Mouse (Mus musculus): Measurements from ENCODE around the gene Gpr45.

The Gpr45 gene

DNA sequence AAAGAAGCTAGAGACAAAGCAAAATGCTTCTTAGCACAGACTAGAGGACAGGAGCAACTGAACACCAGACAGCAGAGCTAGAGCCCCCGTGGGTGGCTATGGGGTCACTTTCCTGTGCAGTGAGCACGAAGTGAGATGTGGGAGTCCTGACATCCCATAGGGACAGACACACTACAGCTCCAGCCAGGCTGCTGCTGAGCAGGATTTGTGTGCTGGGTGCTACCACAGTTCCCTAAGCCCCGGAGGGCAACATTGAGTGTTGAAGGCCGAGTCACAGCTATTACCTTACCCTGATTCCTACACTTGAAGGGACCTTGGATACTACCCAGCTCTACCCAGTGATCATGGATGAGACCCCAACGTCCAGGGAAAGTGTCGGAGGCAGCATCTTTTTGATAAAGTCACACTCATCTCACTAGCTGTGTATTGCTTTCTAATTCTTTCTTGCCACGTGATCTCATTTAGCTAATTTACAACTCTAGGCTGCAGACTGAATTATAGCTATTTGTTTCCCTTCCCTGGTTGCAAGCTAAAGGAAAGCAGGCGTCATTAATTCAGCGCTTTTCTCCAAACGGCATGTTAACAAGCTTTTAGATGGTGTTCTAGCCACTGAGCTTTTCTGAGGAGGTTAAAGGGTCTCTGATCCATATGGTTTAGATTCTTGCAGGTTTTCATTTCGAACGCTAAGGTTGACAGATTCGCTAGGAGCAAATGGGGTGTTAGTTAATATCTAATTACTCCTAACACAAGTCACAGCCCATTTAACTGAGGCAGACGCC lies 92.7 kb downstream of the Gpr45 start:
- DNase-seq (ENCODE audit: inconsistent age in 2 of 2, low spot score in 1 of 2) = no peak

DNA sequence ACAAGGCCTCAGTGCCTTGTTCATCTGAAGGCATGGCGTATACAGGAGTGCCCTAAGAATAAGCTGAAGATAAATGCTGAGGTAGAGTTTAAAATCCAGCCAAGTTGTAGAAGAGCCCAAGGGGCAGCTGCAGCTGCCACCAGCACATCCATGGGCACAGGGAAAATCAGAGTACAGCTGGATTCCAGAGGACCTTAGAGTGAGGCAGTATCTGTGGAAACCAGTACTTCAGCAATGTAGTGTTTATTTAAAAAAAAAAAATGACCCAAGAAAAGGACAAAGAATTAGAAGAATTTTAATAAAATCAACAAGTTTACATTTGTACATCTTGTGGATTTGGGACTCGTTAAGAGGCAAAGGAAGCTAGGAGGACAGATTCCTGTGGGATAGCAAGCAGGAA lies 94.3 kb downstream of the Gpr45 start:
- no peak for DNase-seq (ENCODE audit: inconsistent age in 2 of 2, low spot score in 1 of 2)

DNA sequence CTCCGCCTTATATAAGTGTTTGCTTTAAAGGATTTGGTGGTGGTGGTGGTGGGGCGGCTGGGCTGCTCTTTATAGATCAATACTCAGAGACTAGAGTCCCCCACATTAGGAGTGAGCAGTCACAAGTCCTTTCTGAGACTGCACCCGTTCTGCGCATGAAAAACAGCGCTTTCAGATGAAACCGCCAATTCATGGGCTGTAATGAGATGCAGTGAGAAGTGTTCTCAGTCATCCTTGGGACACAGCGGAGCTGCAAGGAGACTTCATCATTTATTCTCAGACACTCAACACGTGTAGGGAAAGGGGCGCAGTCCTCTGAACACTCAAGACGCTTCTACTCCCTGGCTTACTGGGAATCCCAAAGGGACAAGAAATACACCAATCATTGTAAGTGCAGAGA lies 95.1 kb downstream of the Gpr45 start:
- no peak for DNase-seq (ENCODE audit: inconsistent age in 2 of 2, low spot score in 1 of 2)

DNA sequence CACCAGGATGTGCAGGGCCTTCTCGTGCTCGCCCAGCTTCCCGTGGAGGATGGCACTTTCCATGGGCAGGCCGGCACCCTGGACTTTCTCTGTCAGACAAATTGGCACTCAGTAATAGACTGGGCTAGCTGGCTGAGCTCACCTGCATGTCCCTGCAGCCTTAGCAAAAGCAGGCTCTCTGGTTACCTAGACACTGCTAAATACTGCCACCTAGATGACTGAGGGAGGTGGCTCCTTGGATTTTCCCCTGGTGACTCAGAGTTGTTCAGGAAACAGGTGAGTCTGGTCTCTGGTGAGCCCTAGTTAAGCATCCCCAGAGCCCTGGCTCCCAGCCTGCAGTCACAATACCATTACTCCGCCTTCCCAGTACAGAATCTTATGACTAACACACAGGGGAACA lies 99.2 kb downstream of the Gpr45 start:
- no peak for DNase-seq (ENCODE audit: inconsistent age in 2 of 2, low spot score in 1 of 2)

DNA sequence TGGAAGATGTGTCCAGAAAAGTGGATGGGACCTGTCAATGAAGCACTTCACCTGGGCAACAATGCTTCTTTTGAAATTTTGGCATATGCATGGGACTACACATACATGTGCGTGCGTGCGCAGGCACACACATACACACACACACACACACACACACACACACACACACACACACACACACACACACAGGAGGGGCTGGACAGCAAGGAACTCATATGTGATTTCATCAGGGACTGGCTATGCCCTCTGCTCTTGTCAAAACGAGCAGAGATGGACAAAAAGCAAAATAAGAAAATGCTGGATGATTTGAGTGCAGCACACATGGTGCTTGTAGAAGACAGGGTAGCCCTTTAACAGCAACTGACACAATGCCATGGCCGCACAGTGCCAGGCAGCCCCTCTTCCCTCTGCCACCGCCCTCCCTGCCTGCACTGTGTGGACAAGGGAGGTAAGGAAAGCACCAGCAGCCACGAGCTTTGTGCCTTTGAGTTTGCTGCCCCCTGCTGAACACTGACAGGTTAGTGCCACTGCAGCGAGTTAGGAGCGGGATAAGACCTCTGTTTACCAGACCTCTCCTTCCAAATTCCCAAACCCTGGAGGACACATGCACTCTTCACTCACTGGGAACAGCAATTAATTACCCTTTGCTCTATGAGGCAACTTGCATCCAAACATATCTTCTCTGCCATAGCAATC lies 113.1 kb downstream of the Gpr45 start:
- peak; percentile 32 to 80 for DNase-seq (ENCODE audit: inconsistent age in 2 of 2, low spot score in 1 of 2)

DNA sequence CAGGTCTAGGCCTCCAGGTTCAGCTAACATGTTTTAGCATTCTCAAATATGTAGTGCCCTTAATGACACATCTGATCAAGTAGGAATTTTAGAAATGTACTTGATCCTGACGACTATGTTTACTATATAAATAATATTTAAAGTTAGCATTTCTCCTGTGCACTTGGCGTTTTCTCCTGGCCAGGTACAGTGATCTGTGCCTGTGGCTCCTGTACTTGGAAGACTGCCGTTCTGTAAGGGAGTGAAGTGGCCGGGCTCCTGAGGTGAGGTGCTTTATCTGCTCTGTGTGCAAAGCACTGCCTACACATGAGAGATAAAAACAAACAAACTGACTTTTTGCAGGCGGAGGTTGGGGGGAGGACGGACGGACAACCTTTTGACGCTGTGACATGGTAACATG lies 113.9 kb downstream of the Gpr45 start:
- DNase-seq (ENCODE audit: inconsistent age in 2 of 2, low spot score in 1 of 2) = no peak

DNA sequence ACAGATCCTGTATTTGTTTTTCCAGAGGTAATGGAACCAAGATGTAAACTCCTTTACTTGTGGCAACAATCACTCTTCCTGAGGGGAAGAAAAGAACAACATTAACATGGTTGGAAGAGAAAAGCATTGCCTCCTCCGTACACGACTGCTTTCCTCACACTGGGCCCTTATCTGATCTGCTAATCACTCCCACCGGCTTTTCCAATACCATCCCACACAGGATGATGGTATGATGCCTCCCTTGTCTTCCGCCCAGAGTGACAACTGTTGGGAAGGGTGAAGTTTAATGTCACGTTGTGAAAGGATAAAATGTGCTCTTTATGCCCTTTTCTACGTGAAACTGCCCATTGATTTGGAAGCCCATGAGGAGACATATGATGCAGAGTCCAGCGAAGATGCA lies 114.9 kb downstream of the Gpr45 start:
- DNase-seq (ENCODE audit: inconsistent age in 2 of 2, low spot score in 1 of 2) = no peak

DNA sequence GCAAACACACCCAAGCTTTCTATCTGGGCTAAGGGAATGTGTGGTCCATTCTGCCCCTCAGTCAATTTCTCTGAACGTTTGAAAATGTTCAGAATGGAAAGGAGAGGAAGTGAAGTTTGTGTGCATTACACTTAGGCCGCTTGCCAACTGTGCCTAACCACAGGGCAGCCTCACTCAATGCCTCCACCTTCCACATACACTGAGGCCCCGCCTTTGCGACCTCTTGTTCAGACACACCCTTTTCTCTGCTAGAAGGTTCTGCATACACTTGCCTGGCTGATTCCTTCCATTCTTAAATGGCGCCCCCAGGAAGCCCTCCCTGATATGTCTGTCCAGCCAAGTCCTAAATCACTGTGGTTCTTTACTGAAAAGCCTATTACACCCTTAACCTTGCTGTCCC lies 118.1 kb downstream of the Gpr45 start:
- DNase-seq (ENCODE audit: inconsistent age in 2 of 2, low spot score in 1 of 2) = no peak

DNA sequence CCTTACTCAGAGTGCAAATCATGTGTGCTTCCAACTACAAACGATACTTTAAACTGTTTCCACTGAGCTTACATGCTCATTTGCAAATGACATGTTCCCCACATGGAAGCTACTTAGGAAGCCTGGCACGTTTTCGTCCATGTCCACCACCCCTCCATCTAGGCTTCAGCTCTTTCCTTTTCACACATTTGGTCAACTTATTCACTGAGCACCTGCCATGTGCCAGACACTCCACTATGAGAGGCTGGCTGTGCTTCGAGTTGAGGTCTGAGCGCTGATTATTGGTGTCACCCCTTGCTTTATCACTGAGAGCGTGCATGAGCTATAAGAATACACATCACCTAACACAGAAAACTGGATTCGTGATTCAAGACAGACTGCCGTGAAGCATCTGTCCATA lies 119.4 kb downstream of the Gpr45 start:
- no peak for DNase-seq (ENCODE audit: inconsistent age in 2 of 2, low spot score in 1 of 2)

DNA sequence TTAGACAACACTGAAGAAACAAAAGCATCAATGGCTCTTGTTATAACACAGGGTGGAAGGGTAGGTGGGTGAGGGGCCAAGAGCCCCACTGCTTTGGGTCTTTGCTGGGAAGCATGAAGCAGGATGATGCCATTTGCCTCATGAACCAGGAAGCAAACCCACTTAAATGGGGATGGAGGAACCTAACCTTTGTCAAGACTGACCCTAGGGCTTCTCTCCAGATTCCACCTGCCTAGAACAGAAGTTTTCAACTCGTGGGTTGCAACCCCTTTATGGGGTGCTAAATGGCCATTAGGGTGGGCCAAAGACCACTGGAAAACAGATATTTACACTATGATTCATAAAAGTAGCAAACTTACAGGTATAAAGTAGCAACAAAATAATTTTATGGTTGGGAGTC lies 119.9 kb downstream of the Gpr45 start:
- no peak for DNase-seq (ENCODE audit: inconsistent age in 2 of 2, low spot score in 1 of 2)

DNA sequence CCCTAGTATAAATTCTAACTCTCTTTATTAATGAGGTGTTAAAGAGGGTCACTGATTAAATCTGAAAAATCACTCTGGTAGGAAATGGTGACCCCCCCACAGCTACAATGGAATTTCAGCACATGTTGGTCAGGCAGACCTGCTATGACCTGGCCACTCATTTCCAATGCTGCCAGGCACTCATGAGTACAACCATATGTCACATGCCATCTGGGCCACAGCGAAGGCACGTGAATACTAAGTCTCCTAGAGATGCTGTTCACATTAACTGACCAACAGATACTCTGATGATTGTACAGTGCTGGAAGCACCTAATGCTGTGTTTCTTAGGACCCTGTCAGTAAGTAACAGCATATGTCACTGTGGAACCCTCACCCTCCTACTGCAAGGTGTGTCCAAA lies 122.1 kb downstream of the Gpr45 start:
- no peak for DNase-seq (ENCODE audit: inconsistent age in 2 of 2, low spot score in 1 of 2)

DNA sequence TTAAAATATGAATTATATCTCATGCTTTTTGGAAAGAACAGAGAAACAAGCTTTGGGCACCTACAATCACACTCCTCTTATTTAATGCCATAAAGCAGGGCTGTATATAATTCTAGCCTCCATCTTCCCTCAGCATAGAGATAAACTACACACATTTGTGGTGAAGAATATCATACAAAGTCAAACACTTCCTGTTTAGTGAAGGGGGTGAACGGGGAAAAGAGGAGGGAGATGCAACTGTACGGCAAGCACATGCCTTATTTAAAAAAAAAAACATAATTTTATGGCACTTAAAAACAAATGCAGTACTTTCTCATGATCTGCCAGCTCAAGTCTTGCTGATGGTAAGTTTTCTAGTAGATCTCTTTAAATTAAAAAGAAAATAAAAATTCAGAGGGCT lies 125.5 kb downstream of the Gpr45 start:
- no peak for DNase-seq (ENCODE audit: inconsistent age in 2 of 2, low spot score in 1 of 2)

DNA sequence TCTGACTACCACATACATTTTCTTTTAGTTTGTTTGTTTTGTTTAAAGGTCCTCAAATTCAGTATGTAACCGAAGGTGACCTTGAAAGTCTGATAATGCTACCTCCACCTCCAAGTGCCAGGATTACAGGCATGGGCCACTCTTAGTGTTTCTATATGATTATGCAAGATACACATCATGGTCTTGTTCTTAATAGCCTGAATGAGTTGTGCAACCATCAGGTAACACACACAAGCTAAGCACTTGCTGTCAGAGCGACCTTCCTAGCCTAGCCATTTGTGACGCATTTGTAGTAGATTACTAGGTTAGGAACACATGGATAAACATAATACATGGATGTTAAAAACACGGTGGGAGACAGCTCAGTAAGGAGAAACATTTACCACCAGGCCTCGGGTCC lies 130.3 kb downstream of the Gpr45 start:
- no peak for DNase-seq (ENCODE audit: inconsistent age in 2 of 2, low spot score in 1 of 2)
